Mouse (Mus musculus) neural tube, embryonic 15.5 days (tissue): ENCODE results near the gene Gtf3c2. TPM values are rescaled to one million over a fixed set of nuclear protein-coding genes. Genes with fewer than 3 reads are reported as not detected.

Experiments
- ATAC-seq: fragments of 200-750 bp; cut with Nextera tagmentation; 2 replicates; pipeline ENCODE4 v1.8.0; 2017; ENCODE audit warnings: mild to moderate bottlenecking, moderate TSS enrichment, moderate library complexity; ENCODE audit not compliant: low FRiP score
- H3K27ac ChIP-seq: fragments of 300-500 bp; sonication (generic); replicated peaks from 2 replicates; pipeline ENCODE4 v1.5.1; 2015; ENCODE audit warnings: mild to moderate bottlenecking, inconsistent platforms
- H3K27me3 ChIP-seq: fragments of 300-500 bp; sonication (generic); replicated peaks from 2 replicates; pipeline ENCODE4 v1.6.1; 2015; ENCODE audit warnings: inconsistent platforms
- H3K36me3 ChIP-seq: fragments of 300-500 bp; sonication (generic); 2 replicates; pipeline ENCODE4 v1.6.1; 2015; ENCODE audit warnings: inconsistent platforms
- H3K4me1 ChIP-seq: fragments of 300-500 bp; sonication (generic); 2 replicates; pipeline ENCODE4 v1.6.1; 2015; ENCODE audit warnings: inconsistent platforms
- H3K4me2 ChIP-seq: fragments of 300-500 bp; sonication (generic); 2 replicates; pipeline ENCODE4 v1.6.1; 2015; ENCODE audit warnings: inconsistent platforms, mild to moderate bottlenecking, moderate library complexity
- H3K4me3 ChIP-seq: fragments of 300-500 bp; sonication (generic); replicated peaks from 2 replicates; pipeline ENCODE4 v1.5.1; 2015; ENCODE audit warnings: mild to moderate bottlenecking, inconsistent platforms
- H3K9ac ChIP-seq: fragments of 300-500 bp; sonication (generic); replicated peaks from 2 replicates; pipeline ENCODE4 v1.6.1; 2015; ENCODE audit warnings: mild to moderate bottlenecking, inconsistent platforms
- H3K9me3 ChIP-seq: fragments of 300-500 bp; sonication (generic); replicated peaks from 2 replicates; pipeline ENCODE4 v1.6.1; 2016; ENCODE audit warnings: inconsistent platforms
- WGBS: fragments of 180-500 bp; shearing (Covaris S2); methylation state at CpG from one replicate; pipeline ENCODE4 v1.1.7; 2015; ENCODE audit warnings: mixed read lengths; 5-methylcytosine and 5-hydroxymethylcytosine counted together
- polyA plus RNA-seq: library from polyadenylated mRNA; unstranded; fragments of >200 nt; fragmentation: Nextera tagmentation; extraction: Ambion mirVana; gene quantifications from 2 replicates; pipeline ENCODE4 v1.2.1, GENCODE M21; 2015

Gene Gtf3c2
- polyA plus RNA-seq, 1 experiment from 2014 or later: 54.0 TPM

DNA sequence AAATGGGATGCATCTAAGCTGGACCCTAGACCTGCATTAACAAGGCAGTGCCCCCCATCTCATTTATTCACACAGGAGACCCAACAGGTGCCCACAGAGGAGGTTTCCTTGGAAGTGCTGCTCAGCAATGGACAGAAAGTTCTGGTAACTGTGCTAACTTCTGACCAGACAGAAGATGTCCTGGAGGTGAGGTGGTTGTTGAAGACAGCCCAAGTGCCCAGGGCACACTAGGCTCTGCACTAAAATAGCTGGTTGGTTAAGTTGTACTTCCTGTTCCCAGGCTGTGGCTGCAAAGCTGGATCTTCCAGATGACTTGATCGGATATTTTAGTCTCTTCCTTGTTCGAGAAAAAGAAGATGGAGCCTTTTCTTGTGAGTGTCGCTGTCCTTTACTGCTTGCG is 15.7 kb upstream of the Gtf3c2 start:
- Histone ChIP-seq H3K4me2 (no peak overlapping the region), H3K27me3 (no peaks in the 10 kb centered on the region), H3K9me3 (peaks cover 4% of the 10 kb centered on the region), H3K36me3 (peaks cover 63% of the 10 kb centered on the region), H3K4me1 (peaks cover 36% of the 10 kb centered on the region), H3K4me3 (no peak overlapping the region), H3K27ac (no peak overlapping the region), H3K9ac (no peak overlapping the region)
- no peak for ATAC-seq
- 92% methylated on average over 4 of the region's 4 CpGs for WGBS

DNA sequence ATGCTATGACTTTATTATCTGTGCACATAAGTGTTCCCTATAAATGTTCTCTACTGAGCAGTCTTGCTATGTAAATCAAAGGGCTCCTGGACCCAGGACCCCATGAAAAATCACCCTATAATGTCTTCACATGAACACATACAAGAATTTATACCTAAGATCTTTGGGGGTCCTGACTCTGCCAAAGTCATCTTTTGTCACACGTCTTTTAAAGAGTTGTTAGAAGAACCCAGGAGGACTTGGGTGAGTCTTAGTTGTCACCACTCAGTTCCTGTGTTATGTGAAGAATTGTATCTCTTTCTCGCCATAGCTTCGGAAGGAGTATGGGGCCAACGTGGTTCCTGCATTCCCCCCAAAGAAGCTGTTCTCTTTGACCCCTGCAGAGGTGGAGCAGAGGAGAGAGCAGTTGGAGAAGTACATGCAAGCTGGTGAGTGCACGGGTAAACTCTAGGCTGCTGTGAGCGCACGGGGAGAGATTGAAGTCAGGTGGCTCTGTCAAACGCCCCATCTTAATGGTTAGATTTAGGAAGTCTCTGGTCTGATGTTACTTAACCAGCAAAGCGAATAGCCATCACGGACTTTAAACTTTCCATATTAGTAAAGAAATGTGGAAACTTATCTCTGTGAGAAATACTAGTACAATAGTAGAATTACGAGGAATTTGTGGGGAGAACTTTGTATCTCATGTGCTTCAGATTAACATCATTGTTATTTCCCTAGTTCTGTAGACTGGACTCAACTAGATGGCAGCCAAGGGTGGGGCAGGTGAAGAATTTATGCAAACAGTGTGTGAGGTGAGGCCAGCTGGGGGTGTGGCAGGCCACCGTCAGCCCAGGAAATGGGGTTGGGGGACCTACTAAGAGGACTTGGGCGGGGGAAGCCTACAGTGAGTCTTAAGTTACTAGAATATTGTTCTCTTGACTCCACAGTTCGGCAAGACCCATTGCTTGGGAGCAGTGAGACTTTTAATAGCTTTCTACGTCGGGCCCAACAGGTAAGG is 14.8 kb upstream of the Gtf3c2 start:
- Histone ChIP-seq H3K4me2 (peak overlapping the region; percentile 88; the same call in 1 of the 2 replicates), H3K27ac (no peak overlapping the region), H3K36me3 (peaks cover 64% of the 10 kb centered on the region), H3K9me3 (no peaks in the 10 kb centered on the region), H3K4me1 (peaks cover 27% of the 10 kb centered on the region), H3K4me3 (peak overlapping the region; percentile 86), H3K9ac (0 out of 2 replicates have a peak overlapping the region, but pooled peaks have one; percentile 93), H3K27me3 (no peaks in the 10 kb centered on the region)
- no peak for ATAC-seq
- 95% methylated on average over 16 of the region's 16 CpGs for WGBS

DNA sequence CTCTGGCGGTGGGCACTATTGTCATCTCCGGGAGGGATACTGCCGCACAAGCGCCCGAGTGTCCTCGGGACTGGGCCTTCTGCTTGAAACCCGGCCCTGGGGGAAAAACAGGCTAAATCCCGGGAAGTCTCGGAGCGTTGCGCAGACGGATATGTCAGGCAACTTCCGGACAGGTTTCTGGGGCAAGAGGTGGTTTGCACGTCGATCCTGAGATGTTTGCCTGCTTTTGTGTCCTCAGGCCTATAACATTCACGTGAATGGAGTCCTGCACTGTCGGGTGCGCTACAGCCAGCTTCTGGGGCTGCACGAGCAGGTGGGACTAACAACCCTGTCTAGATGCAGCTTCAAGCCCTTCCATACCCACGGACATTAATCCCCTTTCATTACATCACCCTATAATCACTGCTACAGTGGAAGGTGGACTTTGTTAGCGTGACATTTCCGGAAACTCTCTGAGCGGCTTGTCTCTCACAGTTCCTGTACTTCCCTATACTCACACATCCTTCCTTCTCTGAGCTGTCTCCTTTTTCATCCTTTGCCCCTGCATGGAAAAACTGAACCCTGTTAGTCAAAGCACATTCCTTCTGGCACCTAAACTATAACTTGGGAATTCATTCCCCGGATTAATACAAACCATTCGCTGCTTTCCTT is 13.8 kb upstream of the Gtf3c2 start:
- Histone ChIP-seq H3K4me3 (peak overlapping the region; percentile 86), H3K4me1 (peaks cover 24% of the 10 kb centered on the region), H3K27ac (peak overlapping the region; percentile 91), H3K36me3 (peaks cover 61% of the 10 kb centered on the region), H3K9ac (peak overlapping the region; percentile 93), H3K4me2 (peak overlapping the region; percentile 88), H3K27me3 (no peaks in the 10 kb centered on the region), H3K9me3 (no peaks in the 10 kb centered on the region)
- ATAC-seq: no peak
- WGBS: 14% methylated on average over 25 of the region's 25 CpGs

DNA sequence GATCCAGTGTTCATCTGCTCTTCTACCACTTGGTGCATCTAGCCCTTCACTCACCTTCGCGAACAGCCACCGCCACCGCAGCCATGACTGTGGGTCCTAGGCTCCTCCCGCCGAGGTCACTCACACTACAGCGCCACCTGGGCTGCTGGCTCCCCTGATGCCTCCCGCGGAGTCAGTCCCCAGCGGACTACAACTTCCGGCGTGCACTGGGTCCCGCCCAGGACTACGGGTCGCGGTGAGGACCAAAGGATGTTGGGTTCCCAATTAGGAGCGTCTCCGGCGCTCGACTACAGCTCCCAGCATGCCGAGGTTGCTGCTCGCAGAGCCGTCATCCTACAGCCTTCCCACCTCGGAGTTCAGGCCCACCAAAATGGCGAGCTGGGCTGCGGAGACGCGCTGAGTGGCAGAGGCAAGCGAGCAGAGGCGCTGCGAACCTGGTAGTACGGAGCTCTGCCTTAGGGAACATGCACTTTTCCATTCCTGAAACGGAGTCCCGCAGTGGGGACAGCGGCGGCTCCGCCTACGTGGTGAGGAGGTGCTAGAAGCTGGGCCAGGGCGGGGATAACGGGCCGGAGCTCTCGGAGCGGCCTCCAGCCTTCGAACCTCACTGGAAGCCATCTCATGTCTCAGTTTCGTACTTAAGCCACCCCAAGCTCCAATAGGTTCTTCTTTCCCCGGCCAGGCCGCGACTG is 13.1 kb upstream of the Gtf3c2 start, which contains the start of the genes Snx17 and Eif2b4:
Gene Snx17, plus strand, starts transcription at position 289 of the 692 bp plus-strand sequence.
Gene Eif2b4, minus strand, starts transcription at position 492 of the 692 bp plus-strand sequence.
- Histone ChIP-seq H3K9ac (peak within 1 kb of the TSS; percentile 93), H3K4me3 (peak within 1 kb of the TSS; percentile 86), H3K4me1 (peaks cover 24% of the 10 kb centered on the region), H3K9me3 (no peaks in the 10 kb centered on the region), H3K4me2 (peak within 1 kb of the TSS; percentile 88), H3K27me3 (no peaks in the 10 kb centered on the region), H3K27ac (peak within 1 kb of the TSS; percentile 91), H3K36me3 (peaks cover 61% of the 10 kb centered on the region)
- WGBS: under 1% methylated on average over 48 of the region's 48 CpGs
- ATAC-seq: peak; percentile 96

DNA sequence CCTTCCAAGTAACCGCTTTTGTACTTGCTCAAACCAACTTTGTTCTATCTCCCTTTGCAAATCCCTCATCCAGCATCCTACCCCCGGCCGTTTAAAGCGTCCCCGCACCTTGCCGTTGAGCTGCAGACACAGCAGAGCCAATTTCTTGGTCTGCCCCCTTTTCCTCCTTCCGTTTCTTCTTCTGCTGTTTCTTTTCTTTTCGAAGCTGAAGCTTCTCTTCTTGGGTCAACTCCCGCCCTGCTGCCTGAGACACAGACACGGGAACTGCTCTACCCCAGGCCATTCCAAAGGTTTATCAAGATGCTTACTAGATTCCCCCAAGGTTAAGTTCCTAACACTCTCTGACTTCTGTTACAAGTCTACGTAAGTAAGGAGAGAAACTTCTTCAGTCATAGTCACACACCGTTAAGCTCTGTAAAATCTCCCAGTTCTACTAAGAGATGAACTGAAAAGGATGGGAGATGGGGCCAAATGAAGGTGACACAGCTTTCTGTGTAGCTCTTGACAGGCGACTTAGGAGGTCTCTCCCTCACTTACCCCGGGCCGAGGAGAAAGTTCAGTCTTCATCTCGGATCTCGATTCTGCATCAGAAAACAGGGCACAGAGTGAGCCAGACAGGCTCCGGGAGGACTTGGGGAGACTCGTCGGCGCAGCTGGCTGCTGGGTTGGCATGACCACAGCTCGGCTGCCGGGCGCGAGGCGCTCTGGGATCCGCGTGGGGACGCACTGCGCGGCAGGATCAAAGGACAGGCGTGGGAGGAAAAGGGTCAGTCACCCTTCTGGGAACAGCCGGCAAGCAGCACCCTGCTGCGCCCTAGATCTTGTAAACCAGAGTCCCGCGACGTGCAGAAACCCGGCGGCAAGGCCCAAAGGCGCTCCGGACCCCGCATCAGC is 12.3 kb upstream of the Gtf3c2 start:
- peak; percentile 58 for ATAC-seq
- Histone ChIP-seq H3K4me1 (peaks cover 24% of the 10 kb centered on the region), H3K9ac (peak overlapping the region; percentile 83), H3K4me2 (peak overlapping the region; percentile 88), H3K4me3 (peak overlapping the region; percentile 86), H3K9me3 (no peaks in the 10 kb centered on the region), H3K27ac (peak overlapping the region; percentile 89), H3K36me3 (peaks cover 61% of the 10 kb centered on the region), H3K27me3 (no peaks in the 10 kb centered on the region)
- WGBS: 15% methylated on average over 42 of the region's 42 CpGs

DNA sequence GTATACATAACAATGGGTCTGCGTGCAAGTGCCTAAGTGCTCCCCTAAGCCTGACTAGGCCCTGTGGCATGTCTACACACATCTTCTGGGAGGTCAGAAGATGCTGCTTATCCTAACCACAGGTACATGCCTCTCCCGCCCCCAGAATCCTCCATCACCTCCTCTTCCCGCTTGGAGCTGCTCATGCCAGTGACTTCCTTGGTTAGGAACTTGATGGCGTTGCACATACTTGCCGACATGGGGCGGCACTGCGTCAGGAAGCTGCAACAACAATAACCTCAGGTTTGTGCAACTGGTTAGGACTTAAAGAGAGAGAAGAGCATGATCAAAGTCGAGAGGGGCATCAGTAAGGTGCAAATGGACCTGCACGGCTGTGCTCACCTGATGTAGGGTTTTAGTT is 10.3 kb upstream of the Gtf3c2 start:
- Histone ChIP-seq H3K27me3 (no peaks in the 10 kb centered on the region), H3K36me3 (peaks cover 45% of the 10 kb centered on the region), H3K4me3 (no peak overlapping the region), H3K4me1 (peaks cover 24% of the 10 kb centered on the region), H3K27ac (no peak overlapping the region), H3K4me2 (no peak overlapping the region), H3K9ac (no peak overlapping the region), H3K9me3 (no peaks in the 10 kb centered on the region)
- 94% methylated on average over 9 of the region's 9 CpGs for WGBS
- no peak for ATAC-seq

DNA sequence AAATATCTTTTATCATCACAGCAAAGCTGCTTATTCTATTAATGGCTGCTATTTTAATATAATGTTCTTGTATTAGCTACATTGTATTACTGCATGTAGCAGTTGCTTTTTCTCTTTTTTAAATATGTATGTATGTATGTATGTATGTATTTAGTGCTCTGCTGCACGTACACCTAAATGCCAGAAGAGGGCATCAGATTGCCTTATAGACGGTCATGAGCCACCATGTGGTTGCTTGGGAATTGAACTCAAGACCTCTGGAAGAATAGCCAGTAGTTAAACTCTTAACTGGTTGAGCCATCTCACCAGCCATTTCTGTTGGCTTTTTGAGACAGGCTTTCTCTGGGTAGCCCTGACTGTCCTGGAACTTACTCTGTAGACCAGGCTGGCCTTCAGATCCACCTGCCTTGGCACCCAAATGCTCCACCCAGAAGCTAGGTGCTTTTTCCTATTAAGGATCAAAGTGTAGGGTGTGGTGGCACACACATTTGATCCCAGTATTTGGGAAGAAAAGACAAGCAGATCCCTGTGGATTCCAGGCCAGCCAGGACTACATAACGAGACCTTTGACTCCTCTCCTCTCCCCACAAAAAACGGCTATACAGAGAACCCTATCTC is 8.4 kb upstream of the Gtf3c2 start:
- Histone ChIP-seq H3K36me3 (peaks cover 43% of the 10 kb centered on the region), H3K9ac (no peak overlapping the region), H3K4me2 (no peak overlapping the region), H3K4me3 (no peak overlapping the region), H3K27me3 (no peaks in the 10 kb centered on the region), H3K9me3 (no peaks in the 10 kb centered on the region), H3K4me1 (peaks cover 13% of the 10 kb centered on the region), H3K27ac (no peak overlapping the region)
- 79% methylated on average over 4 of the region's 4 CpGs for WGBS
- ATAC-seq: no peak

DNA sequence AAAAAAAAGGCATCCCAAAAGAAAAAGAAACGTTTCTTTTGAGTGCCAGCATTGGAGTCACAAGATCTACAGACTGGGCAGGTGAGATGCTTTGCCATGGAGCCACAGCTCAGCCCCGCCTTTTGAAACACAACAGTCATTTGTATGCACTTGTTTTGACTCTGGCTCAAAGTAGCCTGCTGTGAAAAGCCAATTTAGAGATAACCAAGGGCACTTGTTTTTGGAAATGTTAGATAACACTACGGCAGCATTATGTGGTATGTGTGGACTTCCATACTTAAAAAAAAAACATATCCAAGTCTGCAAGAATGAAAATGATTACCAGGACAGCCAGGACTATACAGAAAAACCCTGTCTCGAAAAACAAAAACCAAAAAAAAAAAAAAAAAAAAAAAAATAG is 3.7 kb upstream of the Gtf3c2 start:
- Histone ChIP-seq H3K27me3 (no peaks in the 10 kb centered on the region), H3K27ac (no peak overlapping the region), H3K9me3 (no peaks in the 10 kb centered on the region), H3K36me3 (peaks cover 19% of the 10 kb centered on the region), H3K4me1 (peaks cover 11% of the 10 kb centered on the region), H3K9ac (no peak overlapping the region), H3K4me2 (no peak overlapping the region), H3K4me3 (no peak overlapping the region)
- WGBS: 59% methylated on average over 4 of the region's 4 CpGs
- no peak for ATAC-seq

DNA sequence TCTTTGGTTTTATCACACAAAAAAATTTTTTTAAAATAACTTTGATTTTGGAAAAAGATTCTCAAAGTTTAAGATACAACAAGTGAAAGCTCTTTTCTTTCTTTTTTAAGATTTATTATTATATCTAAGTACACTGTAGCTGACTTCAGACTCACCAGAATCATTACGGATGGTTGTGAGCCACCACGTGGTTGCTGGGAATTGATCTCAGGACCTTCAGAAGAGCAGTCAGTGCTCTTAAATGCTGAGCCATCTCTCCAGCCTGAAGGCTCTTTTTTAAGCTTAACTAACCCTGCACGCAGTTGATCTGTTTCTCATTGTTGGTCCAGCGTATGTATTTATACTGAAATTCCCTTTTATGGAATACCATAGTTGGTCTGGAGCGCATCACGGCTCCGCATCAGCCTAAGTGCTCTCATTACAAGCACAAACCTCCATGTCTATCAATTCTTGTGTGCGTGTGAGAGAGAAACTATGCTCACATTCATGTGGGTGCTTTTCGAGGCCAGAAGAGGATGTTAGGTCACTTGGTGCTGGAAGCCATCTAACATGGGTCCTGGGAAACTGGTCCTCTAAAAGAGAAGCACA is 1.3 kb upstream of the Gtf3c2 start:
- no peak overlapping the region for H3K9ac ChIP-seq
- no peaks in the 10 kb centered on the region for H3K27me3 ChIP-seq
- H3K36me3 ChIP-seq: no peaks in the 10 kb centered on the region
- no peak overlapping the region for H3K27ac ChIP-seq
- H3K4me3 ChIP-seq: no peak overlapping the region
- no peak for ATAC-seq
- peaks cover 20% of the 10 kb centered on the region for H3K4me1 ChIP-seq
- no peaks in the 10 kb centered on the region for H3K9me3 ChIP-seq
- H3K4me2 ChIP-seq: no peak overlapping the region
- WGBS: 93% methylated on average over 9 of the region's 9 CpGs

DNA sequence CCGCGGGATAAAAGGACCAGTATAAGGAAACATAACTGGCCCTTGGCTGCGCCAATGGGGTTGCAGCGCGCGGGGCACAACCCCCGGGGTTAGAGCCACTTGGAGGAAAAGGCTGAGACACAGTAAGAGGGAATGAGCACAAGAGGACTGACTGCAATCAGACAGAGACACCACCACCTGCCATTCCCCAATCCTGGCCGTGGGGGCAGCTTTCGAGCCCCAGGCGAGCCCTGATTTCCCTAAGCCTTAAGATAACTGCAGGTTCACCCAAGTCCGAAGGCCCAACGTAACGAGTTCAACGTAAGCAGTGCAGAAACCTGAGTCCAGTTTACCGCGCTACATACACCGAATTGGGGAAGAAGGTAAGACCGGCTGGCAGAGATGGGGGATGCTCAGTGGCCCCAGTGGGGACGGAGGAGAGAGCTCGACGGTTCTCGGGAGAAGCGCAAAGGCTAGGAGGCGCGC is 611 bp downstream of the Gtf3c2 start:
- Histone ChIP-seq H3K9me3 (no peaks in the 10 kb centered on the region), H3K9ac (peak overlapping the region; percentile 71), H3K4me3 (peak overlapping the region; percentile 87), H3K27ac (peak overlapping the region; percentile 98), H3K36me3 (peaks cover 5% of the 10 kb centered on the region), H3K4me2 (peak overlapping the region; percentile 85), H3K27me3 (no peaks in the 10 kb centered on the region), H3K4me1 (peaks cover 20% of the 10 kb centered on the region)
- under 1% methylated on average over 25 of the region's 25 CpGs for WGBS
- ATAC-seq: peak; percentile 76; the same call in 1 of the 2 replicates
